Mouse (Mus musculus) spleen, postnatal 10 days (tissue): ENCODE measurements at regions not wholly inside any gene's neighbourhood (a gene's known extent, or its start where the extent isn't known, plus 50 kb on each side); places are given as distances from the start of the nearest gene placed in this dataset.

ENCODE experiments used
- DNase-seq, 2 experiments: peaks; one replicate each; pipeline ENCODE4 v3.0.0; 2021 to 2022; ENCODE audit warnings: low spot score in 2 of 2

DNA sequence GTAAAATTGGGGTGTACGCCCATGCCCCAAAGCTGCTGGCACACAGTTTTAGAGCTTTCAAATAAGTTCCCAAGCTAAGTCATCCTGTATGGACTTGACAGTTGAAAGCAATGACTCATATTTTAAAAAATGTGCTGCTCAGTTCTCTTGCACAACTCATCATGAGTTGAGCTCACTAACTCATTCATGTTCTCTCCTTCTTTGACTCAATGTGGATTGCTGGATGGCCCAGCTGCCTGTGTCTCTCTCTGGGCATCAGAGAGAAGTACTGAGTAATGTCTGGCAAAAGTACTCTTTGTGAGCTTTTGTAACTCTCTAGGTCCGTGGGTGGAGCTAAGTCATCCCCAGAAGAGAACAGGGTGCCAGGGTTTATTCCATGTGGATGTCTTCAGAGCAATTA lies 355.3 kb downstream of the Rnd3 start:
- DNase-seq, result no peak

DNA sequence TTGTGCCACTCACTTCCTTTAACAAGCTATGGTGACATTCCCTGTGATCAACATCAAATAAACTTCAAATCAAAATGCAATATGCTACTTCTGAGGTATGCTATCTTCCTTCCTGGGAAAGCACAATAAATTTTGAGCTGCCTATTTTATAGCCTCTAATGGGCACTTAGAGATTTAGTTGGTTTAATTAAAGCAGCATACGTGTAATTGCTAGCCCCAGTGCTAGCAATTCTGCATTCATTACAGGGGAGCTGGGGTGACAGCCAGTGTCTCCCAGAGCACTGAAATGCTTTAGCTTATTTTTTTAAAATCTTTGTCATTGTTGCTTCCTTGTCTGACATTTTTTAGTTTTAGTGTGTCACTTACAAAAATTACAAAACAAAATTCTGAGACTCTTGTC lies 355.8 kb downstream of the Rnd3 start:
- no peak for DNase-seq

DNA sequence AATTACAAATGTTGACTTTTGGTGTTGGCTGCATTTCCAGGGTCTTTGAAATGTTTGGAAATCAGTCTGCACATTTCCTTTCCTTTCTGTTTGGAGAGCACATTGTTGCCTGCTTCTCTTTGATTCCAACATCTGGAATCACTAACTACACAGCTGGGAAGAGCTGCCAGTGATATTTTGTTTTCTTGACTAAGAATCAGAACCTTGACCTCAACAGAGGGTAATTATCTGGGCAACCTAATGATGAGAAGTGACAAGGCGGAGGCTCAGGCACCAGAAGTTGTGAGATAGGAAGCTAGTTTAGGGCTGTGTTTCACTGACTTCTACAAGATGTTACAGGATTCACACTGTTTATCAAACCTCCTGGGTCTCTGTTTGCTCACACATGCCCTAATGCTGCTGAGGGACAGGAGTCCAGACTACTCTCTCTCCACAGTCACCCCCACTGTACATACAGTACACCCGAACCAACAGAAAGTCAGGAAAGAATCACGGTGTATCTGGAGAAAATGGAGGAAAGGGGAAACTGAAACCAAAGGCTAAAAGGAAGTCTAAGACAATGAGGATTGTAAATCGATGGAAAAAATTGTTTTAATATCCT lies 359.8 kb downstream of the Rnd3 start:
- no peak for DNase-seq

DNA sequence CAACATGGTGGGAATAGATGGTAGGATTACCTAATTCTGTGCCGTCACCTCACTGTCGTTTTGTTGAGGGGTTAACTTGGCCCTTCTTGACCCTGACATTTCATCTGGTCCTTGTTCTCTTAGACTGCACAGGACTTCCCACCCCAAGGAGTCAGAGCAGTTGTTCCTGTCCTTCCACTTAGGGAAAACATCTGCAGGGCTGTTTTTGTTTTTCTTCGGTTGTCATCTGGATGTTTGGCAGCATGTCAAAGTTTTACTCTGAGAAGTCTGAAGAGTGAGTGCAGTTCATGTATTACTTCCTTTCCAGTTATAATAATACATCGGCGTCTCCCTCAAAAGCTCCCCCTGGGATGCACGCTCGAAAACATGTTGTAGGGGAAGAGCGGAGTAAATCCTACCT lies 376.8 kb downstream of the Rnd3 start:
- DNase-seq, result no peak

DNA sequence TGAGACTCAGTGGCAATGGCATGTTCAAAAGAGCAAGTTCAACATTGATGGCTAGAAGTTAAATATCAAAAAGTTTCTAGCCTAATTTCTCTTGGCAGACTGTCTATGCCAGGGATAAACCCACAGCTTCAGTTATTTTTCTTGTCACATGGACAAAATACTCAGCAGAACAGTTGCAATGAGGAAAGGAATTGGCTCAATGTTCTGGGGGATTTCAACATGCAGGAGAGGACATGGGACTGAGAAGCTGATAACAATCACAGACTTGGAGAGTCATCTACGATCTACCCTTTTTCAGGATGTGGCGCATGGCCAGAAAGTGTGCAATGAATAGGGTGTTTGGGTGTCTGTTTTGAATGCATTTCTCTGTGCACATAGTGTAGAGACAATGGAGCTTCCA lies 389.9 kb downstream of the Rnd3 start:
- DNase-seq, result no peak

DNA sequence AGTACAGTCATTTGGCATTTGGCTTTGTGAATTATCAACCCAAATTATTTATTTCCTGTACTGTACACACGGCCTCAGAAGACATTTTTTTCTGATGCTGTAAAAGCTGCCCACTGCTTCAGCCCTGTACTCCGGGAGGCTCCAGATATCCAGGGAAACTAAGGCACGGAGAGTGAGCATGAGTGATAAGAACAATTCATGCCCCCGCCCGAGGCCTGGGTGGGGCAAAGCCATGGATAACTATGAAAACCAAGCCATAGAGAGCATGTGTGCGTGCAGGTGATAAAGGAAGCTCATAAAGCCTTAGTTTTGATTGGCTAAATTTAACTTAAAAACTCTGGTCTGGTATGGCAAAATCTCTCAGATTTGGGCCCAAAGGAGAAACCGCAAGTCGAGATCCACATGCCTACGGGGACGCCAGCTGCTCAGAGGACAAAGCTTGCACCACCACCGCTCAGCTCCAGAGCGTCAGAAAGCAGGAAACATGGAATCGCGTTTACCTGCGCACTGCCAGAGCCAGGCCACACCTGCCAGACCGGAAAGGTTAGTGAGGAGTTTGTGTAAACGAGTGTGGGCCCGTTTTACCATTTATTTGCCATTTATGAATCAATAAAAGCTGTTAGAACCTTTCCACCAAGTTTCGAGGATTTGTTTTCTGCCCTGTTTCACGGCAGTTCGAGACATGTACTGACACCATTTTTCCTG lies 390.9 kb downstream of the Rnd3 start:
- no peak for DNase-seq

DNA sequence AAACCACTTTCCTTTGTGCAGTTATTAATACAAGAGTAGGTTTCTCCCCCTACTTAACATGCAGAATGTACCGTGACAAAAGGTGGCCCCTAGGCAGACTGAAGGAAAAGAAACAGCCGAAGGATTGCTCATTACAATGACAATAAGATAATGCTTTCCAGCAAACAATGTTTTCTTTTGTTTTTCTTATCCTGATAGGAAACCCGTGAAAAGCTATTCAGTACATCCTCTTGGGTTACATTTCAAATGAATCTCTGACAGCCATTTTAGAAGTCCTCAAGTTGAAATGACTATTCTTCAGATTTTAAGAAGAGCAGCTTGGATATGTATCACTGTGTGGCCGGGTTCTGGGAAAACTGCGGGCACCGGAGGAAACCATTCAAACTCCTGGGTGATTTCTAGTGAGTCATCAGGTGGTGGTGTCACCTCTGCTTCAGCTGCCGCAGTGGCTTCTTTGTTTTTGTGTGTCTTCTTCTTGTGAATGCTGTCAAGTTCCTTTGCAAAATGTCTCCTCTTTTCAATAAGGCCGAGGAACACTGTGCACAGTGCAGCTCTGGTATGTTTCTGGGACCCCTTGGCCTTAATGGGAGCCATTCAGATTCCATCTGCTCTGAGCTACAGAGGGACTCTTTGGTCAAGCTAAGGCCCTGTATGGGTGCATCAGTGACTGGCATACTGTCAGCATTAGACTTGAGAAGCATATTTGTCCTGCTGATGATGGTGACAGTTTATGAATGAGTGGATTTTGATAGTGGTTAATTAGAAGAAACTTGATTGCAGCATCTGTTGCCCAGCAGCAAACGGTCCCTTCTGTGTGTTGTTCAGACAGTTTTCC lies 393.1 kb downstream of the Rnd3 start:
- no peak for DNase-seq

DNA sequence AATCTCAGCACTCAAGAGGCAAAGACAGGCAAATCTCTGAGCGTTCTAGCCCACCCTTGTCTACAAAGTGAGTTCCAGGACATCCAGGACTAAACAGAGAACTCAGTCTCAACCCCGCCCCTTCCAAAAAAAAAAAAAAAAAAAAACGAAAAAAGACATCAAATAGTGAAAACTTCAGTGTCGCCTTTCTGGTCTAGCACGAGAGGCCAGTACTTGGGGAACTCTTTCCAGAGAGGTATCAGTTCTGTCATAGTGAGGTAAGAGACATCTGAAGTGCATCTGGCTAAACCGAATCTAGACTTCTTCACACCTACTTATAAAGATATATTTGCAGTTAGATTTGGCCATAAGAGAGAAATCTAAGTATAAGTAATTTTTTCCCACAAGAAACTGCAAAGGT lies 393.8 kb downstream of the Rnd3 start:
- no peak for DNase-seq

DNA sequence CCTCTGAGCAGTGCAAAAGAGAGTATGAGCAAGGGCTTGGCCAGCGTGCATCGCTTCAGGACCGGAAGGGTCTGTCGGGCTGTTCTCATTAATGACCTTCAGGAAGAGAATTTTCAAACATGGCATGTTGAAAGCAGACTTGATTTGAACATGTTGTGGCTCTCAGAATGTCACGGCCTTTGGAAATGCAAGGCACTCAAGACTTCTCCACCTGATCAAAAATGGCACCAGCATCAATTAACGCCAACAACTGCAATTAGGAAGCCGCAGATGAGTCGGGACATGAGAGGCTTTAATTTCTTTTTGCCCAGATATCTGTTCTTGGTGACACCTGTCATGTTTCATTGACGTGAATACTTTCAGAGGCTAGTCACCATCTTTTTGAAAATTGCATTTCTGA lies 396.5 kb downstream of the Rnd3 start:
- DNase-seq, result no peak

DNA sequence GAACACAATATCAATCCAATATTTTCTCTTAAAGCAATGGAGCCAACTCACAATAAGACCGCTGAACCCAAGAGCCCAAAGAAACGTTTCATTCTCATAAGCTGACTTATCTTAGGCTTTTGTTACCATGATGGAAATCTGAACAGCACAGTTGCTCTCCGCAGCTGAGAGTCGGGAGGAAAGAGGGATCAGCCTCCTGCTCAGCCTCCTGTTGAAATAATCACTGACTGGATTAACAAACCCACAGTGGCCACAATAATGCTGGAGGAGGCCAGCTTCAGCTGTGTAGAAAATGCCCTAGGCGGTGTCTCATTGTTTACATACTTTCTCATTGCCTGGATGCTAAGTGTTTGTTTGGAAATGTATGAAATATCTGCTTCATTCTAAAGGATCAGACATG lies 398.1 kb downstream of the Rnd3 start:
- no peak for DNase-seq

DNA sequence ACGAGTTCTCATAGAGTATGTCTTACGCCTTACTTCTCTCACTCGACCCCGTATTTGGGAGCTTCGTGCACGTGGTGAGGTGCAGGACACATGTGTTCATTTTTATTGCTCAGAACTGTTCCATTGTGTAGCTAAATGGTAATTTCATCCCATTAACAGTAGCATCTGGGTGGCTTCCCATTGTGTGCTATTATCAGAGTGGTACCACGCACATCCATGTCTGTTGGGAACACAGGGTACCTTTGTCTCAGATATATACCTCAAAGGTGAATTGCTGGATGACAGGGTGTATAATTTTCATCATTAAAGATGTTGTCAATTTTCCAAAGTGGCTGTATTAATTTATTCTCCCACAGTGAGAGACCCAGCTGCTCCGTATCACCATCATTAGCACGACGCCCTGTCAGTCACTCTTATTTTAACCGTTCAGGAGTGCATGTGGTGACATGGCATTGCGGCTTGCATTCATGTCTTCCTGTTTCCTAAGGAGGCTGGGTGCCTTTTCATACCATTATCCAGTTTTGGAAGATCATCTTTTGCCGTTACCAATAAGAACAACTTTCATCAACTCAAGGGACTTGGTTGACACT lies 404.2 kb downstream of the Rnd3 start:
- no peak for DNase-seq

DNA sequence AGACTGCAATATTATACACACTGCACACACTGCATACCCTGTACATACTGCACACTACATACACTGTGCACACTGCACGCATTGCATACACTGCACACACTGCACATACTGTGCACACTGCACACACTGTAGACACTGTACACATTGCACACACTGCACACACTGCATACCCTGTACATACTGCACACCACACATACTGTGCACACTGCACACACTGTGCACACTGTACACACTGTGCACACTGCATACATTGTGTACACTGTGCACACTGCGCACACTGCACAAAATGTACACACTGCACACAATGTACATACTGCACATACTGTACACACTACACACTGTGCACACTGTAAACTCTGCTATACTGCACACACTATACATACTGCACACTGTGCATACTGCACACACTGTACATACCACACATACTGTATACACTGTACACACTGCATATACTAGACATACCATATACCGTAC lies 405.1 kb downstream of the Rnd3 start:
- no peak for DNase-seq

DNA sequence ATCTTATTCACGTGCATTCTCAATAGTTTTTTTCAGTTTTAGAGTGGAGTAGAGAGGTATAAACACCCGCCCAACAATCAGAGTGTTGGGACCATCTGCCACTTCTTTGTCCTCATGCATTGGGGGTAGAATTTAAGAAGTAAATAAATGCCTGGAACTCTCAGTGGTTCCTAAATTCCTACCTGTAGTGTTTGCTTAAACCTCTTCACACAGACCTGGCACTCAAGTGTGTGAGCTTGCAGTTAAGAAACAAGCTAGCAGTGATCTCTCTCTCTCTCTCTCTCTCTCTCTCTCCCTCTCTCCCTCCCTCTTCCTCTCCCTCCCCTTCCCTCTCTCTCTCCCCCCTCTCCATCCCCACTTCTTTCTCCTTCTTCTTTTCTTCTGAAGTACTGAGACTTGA lies 406.5 kb downstream of the Rnd3 start:
- no peak for DNase-seq

DNA sequence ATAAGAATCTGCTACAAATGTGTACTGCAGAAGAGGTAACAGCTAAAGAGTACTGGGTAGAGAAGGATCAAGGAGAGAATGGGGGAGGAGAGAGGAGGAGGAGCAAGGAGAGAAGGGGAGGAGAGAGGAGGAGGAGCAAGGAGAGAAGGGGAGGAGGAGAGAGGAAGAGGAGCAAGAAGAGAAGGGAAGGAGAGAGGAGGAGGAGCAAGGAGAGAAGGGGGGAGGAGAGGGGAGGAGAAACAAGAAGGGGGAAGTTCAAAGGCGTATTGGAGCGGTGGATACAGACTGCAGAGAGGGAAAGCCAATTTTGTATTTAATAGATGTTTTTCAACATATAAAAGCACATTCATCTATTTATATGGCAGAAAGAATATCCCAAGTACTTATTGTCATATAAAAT lies 407.6 kb downstream of the Rnd3 start:
- no peak for DNase-seq

DNA sequence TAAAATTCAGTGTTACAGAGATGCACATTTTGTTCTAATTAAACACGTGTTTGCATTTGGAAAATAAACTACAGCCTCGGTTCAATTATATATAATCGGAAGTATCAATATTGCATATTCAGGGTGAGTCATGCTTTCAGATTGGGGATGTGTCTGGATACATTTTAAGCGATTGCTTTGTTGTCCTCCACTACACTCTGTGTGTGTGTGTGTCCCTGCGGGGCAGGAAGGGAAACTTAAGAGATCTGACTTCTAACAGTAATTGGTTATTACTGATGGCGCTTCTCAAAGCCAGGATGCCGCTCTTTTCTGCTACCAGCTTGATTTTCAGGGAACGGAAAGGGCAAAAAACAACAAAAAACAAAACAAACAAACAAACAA lies 409.3 kb downstream of the Rnd3 start:
- no peak for DNase-seq

DNA sequence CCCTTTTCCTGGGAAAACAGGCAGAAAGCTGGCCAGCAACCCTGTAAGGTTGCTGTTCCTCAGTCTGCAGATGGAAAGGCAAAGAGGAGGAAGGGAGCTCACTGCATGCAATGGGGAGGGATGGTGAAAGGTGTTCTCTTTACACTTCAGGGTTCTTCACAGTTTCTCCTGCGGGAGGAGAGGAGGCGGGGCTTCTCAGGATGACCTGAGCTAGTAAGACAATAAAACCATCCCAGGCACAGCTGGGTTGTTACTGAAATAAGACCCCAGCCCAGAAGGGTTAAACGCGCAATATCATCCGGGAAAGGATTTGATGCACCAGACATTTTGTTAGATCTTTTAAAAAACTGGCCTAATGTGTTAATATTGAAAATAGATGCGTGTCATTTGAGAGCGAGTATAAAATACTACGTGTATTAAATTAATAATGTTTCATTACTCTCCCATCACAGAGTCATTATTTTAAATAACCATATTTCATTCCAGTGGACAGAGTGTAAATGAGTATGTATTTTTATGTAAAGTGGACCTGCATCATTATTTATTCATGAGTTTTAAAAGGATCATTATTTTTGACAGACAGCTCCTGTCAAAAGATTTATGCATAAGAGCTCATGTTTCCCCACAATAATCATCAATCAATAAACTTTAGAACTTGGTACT lies 409.8 kb downstream of the Rnd3 start:
- no peak for DNase-seq

DNA sequence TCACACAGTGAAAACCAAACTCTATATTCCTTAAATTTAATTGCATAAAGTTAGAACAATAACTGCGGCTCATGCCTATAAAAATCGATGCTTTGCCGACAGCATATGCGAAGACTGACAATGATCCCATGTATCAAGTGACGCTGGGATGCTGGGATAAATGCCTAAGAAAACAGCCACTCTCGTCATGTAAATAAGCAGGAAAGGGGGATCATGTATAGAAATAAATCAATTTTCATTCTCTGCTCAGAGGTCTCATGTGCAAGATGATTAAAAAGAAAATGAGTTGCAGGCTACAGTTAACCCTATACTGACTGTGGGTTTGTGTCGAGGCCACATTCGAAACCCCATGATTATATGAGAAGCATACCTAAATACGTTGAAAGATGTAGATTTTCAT lies 411.2 kb downstream of the Rnd3 start:
- DNase-seq, result no peak

DNA sequence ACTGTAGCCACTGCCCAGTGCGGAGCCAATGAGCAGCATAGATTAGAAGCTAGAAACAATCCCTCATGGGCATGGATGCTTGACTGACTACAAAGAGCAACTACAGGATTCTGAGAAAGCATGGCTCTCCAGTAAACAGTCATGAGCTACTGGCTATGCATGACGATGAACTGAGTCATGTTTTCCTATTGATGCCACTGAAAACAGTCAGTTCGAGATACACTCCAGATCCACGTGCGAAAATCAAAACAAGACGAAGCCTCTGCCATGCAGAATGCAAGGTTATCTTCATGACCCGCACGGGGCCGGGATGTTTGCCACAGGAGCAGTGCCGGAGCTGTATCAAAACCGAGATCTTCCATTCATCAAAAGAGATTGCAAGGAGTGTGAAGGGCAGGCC lies 413.9 kb downstream of the Rnd3 start:
- no peak for DNase-seq

DNA sequence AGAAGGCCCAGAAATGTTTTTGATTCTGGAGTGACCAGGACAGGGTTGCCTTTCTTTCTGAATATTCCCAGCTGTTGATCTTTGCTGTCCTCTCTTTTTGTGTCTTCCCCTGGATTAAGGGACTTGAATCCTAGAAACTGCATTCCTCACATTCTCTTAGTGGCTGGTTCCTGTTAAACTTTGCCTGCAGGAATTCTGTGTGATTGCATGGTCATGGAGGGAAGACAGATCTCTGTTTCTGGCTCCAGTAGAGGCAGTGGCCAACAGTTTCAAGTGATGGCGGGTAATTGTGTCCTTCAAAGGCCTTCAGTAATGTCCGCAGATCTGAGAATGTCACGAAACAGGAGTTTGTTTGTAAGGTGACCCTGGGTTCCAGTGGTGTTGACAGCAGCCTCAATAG lies 410.1 kb upstream of the Mmadhc start:
- DNase-seq, result no peak

DNA sequence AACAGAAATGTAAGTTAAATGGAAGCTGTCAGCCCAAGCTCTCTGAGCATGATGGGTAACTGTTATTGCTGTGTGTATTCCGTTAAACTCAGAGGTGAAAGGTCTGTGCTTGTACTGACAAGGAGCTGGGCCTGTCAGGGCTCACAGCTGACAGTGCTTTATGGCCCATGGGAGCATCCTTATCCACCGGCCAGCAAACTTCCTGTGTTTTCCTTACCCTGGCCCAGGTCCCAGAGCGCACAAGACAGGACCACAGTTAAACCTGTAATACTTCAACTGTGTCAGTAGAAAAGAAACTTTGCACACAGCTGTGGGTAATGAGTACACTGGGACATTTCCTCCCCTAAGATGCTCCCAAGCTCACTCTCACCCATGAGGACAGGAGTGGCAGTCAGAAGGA lies 407.7 kb upstream of the Mmadhc start:
- no peak for DNase-seq

DNA sequence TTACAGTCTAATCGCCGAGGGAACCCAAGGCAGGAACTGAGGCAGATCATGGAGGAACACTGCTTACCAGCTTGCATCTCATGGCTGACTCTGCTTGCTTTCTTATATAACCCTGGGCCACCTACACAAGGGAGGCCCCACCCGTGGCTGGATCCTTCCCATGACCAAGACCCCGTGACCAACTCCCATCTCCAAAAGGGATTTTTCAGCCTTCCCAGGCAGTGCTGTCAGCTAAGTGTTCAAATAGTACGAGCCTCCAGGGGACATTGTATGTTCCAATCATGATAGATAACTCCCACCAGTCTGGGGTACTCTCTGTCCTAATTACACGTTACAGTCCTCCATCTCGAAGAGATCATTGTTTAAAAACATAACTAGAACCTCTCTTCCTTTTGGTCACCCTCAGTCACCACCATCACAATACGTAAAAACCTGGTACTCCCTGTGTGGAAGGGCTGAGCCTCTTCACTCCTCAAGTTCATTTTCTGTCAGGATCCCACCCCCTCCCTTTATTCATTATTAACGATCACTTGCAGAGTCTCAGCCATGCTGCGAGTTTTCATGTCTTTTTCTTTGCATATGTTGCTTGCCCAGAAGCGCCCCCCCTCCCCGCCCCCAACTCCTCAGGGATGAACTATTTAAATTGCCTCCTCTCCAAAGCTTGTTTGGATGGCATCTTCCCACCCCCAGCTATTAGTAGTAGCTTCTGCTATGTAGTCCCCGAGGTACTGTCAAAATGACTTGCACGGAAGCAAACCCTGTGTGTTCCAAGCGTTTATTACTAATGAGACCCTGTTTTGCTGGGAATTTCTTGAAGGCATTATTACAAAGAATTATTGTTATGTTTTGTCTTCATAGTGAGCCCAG lies 406.2 kb upstream of the Mmadhc start:
- no peak for DNase-seq
